Mouse (Mus musculus): ENCODE measurements around the gene Ttc27.

GRCm38 (mm10) chr17:74866565-74867507, 149.3 kb downstream of the Ttc27 start:
- TF ChIP-seq CTCF (IDR thresholded peaks at IDR 0.05; ENCODE audit: borderline replicate concordance, extremely low read depth, insufficient read depth, insufficient read length) (no peak), POLR2A (IDR thresholded peaks at IDR 0.05; ENCODE audit: borderline replicate concordance, extremely low read depth, insufficient read depth, insufficient read length, poor library complexity, severe bottlenecking) (no peak)
